Mouse (Mus musculus): ENCODE measurements around the gene Kiss1r. TPM values are rescaled to one million over a fixed set of nuclear protein-coding genes. Genes with fewer than 3 reads are reported as not detected.

The Kiss1r gene
- total RNA-seq, 2 experiments from 2014 or later, result 1.2 to 1.3 TPM

GRCm38 (mm10) chr10:79924998-79925784 lies 8.4 kb downstream of the Kiss1r start:
- DNase-seq, result peak; percentile 92

GRCm38 (mm10) chr10:79925785-79926490 lies 9.2 kb downstream of the Kiss1r start:
- DNase-seq, result no peak

GRCm38 (mm10) chr10:79926491-79927323 lies 9.9 kb downstream of the Kiss1r start, which contains the start of gene Arid3a:
Gene Arid3a (plus strand): TSS chr10:79927043.
- peak; percentile 90 to 93 for DNase-seq

- DNase-seq, result peak; percentile 53 to 64
These were observed 10.7 kb downstream of the Kiss1r start for GRCm38 (mm10) chr10:79927324-79928029.

- peak; percentile 66 to 67 for DNase-seq
These were observed 11.4 kb downstream of the Kiss1r start for GRCm38 (mm10) chr10:79928030-79928694.

- no peak for DNase-seq
These were observed 12.3 kb downstream of the Kiss1r start for GRCm38 (mm10) chr10:79928907-79929701.

- DNase-seq, result no peak
These were observed 13.4 kb downstream of the Kiss1r start for GRCm38 (mm10) chr10:79929967-79930825.

- DNase-seq, result no peak
These were observed 14.0 kb downstream of the Kiss1r start for GRCm38 (mm10) chr10:79930826-79931186.

GRCm38 (mm10) chr10:79931797-79932196 lies 15.0 kb downstream of the Kiss1r start:
- no peak for DNase-seq

GRCm38 (mm10) chr10:79932736-79933135 lies 16.0 kb downstream of the Kiss1r start:
- DNase-seq, result peak in 1 of 2 experiments; percentile 57

- no peak for DNase-seq
These were observed 16.4 kb downstream of the Kiss1r start for GRCm38 (mm10) chr10:79933145-79933679.

- no peak for DNase-seq
These were observed 17.1 kb downstream of the Kiss1r start for GRCm38 (mm10) chr10:79933861-79934260.

- DNase-seq, result peak; percentile 75 to 84
These were observed 17.5 kb downstream of the Kiss1r start for GRCm38 (mm10) chr10:79934272-79934721.

- no peak for DNase-seq
These were observed 18.2 kb downstream of the Kiss1r start for GRCm38 (mm10) chr10:79934794-79935569.

- DNase-seq, result no peak
These were observed 19.6 kb downstream of the Kiss1r start for GRCm38 (mm10) chr10:79936284-79936910.

- DNase-seq, result peak; percentile 92 to 94
These were observed 20.2 kb downstream of the Kiss1r start for GRCm38 (mm10) chr10:79936911-79937441.

Measured in adrenal gland, postnatal 36 days (tissue).